Mouse (Mus musculus) intestine, embryonic 16.5 days (tissue): Measurements from ENCODE around the gene Ptgr1. TPM values are rescaled to one million over a fixed set of nuclear protein-coding genes. Genes with fewer than 3 reads are reported as not detected.

ENCODE experiments used
- ATAC-seq: fragments of 200-750 bp; cut with Nextera tagmentation; 2 replicates; pipeline ENCODE4 v1.8.0; 2017; ENCODE audit warnings: moderate TSS enrichment, moderate library complexity
- H3K27ac ChIP-seq: fragments of 300-500 bp; sonication (generic); 2 replicates; pipeline ENCODE4 v1.5.1; 2014; ENCODE audit warnings: mild to moderate bottlenecking, low read length
- H3K27me3 ChIP-seq: fragments of 300-500 bp; sonication (generic); replicated peaks from 2 replicates; pipeline ENCODE4 v1.6.1; 2014; ENCODE audit warnings: low read length, control low read depth, mixed read lengths; ENCODE audit not compliant: control insufficient read depth, insufficient read depth
- H3K36me3 ChIP-seq: fragments of 300-500 bp; sonication (generic); 2 replicates; pipeline ENCODE4 v1.6.1; 2014; ENCODE audit warnings: low read length, control low read depth; ENCODE audit not compliant: control insufficient read depth, insufficient read depth
- H3K4me1 ChIP-seq: fragments of 300-500 bp; sonication (generic); 2 replicates; pipeline ENCODE4 v1.6.1; 2014; ENCODE audit warnings: low read length, control low read depth, mixed read lengths; ENCODE audit not compliant: control insufficient read depth, insufficient read depth
- H3K4me2 ChIP-seq: fragments of 300-500 bp; sonication (generic); 2 replicates; pipeline ENCODE4 v1.6.1; 2014; ENCODE audit warnings: low read depth, low read length, control low read depth
- H3K4me3 ChIP-seq: fragments of 300-500 bp; sonication (generic); 2 replicates; pipeline ENCODE4 v1.5.1; 2014; ENCODE audit warnings: mild to moderate bottlenecking, low read length
- H3K9ac ChIP-seq: fragments of 300-500 bp; sonication (generic); 2 replicates; pipeline ENCODE4 v1.6.1; 2014; ENCODE audit warnings: low read depth, low read length
- H3K9me3 ChIP-seq: fragments of 300-500 bp; sonication (generic); 2 replicates; pipeline ENCODE4 v1.6.1; 2016; ENCODE audit warnings: low read length, control low read depth; ENCODE audit not compliant: control insufficient read depth
- WGBS: fragments of 180-500 bp; shearing (Covaris S2); extraction: QIAGEN DNeasy Blood & Tissue Kit; methylation state at CpG from one replicate; pipeline ENCODE4 v1.1.7; 2014; 5-methylcytosine and 5-hydroxymethylcytosine counted together
- polyA plus RNA-seq: library from polyadenylated mRNA; unstranded; fragments of >200 nt; fragmentation: Nextera tagmentation; extraction: Ambion mirVana; gene quantifications from 2 replicates; pipeline ENCODE4 v1.2.1, GENCODE M21; 2015

Gene Ptgr1
- polyA plus RNA-seq, 1 experiment from 2014 or later, result 45.5 TPM

DNA sequence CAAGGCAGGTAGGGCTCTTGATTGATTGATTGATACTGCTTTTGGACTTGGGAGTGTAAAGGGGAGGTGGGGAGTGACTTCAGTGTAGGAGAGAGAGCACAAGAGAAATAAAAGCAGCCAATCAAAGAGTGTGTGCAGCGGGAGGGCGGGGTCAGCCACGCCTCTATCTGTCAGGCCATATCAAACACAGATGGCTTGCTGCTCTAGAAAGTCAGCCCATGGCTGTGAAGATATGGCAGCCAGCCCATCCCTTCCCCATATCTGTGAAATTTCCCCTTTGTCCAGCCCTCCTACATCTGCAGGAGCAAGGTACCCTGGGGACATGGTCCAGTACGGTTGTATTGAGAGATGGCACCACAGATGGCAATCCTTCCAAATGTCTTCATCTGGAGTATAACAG lies 16.2 kb downstream of the Ptgr1 start:
- Histone ChIP-seq H3K27ac (no peak overlapping the region), H3K36me3 (peaks cover 3% of the 10 kb centered on the region), H3K4me3 (no peak overlapping the region), H3K9ac (no peak overlapping the region), H3K4me1 (no peaks in the 10 kb centered on the region), H3K27me3 (no peaks in the 10 kb centered on the region), H3K9me3 (no peaks in the 10 kb centered on the region), H3K4me2 (no peak overlapping the region)
- no peak for ATAC-seq
- 85% methylated on average over 4 of the region's 4 CpGs for WGBS

DNA sequence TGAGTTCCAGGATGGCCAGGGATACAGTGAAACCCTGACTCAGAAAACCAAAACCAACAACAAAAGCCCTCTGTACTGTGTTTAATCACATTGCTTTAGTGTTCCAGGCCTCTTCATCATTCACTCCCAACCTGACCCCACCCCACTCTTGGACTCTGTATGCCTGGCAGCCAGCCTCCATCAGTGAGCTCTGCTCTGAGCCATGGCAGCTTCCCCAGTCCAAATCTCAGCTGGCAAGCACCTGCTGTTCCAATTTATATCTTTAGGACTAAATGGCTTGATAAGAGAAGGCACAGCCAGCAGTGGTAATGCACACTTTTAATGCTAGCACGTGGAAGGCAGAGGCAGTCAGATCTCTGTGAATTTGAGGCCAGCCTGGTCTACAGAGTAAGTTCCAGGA lies 21.8 kb downstream of the Ptgr1 start:
- H3K4me1 ChIP-seq, result no peaks in the 10 kb centered on the region
- no peak for ATAC-seq
- no peak overlapping the region for H3K9ac ChIP-seq
- H3K4me2 ChIP-seq, result no peak overlapping the region
- H3K9me3 ChIP-seq, result no peaks in the 10 kb centered on the region
- H3K4me3 ChIP-seq, result no peak overlapping the region
- no peaks in the 10 kb centered on the region for H3K36me3 ChIP-seq
- H3K27ac ChIP-seq, result no peak overlapping the region
- no peaks in the 10 kb centered on the region for H3K27me3 ChIP-seq
- WGBS, result 85% methylated on average over 1 of the region's 1 CpGs

GRCm38 (mm10) chr4:58963271-58963670 lies 23.6 kb downstream of the Ptgr1 start:
- no peak for ATAC-seq
- Histone ChIP-seq H3K27ac (no peak overlapping the region), H3K4me1 (no peaks in the 10 kb centered on the region), H3K4me2 (no peak overlapping the region), H3K4me3 (no peak overlapping the region), H3K36me3 (no peaks in the 10 kb centered on the region), H3K9me3 (no peaks in the 10 kb centered on the region), H3K9ac (no peak overlapping the region), H3K27me3 (no peaks in the 10 kb centered on the region)
- 94% methylated on average over 4 of the region's 4 CpGs for WGBS

- no peaks in the 10 kb centered on the region for H3K9me3 ChIP-seq
- H3K27me3 ChIP-seq, result no peaks in the 10 kb centered on the region
- no peak overlapping the region for H3K9ac ChIP-seq
- no peak overlapping the region for H3K4me3 ChIP-seq
- ATAC-seq, result no peak
- WGBS, result 92% methylated on average over 15 of the region's 15 CpGs
- 0 out of 2 replicates have a peak, but pooled peaks cover 3% of the 10 kb centered on the region for H3K36me3 ChIP-seq
- no peak overlapping the region for H3K4me2 ChIP-seq
- H3K4me1 ChIP-seq, result no peaks in the 10 kb centered on the region
- no peak overlapping the region for H3K27ac ChIP-seq
Measured at GRCm38 (mm10) chr4:58961719-58962118, 25.2 kb downstream of the Ptgr1 start.

GRCm38 (mm10) chr4:58952630-58953029 lies 34.3 kb downstream of the Ptgr1 start:
- H3K4me1 ChIP-seq, result no peaks in the 10 kb centered on the region
- no peaks in the 10 kb centered on the region for H3K9me3 ChIP-seq
- no peaks in the 10 kb centered on the region for H3K27me3 ChIP-seq
- 87% methylated on average over 11 of the region's 11 CpGs for WGBS
- no peak overlapping the region for H3K27ac ChIP-seq
- H3K36me3 ChIP-seq, result 0 out of 2 replicates have a peak, but pooled peaks cover 3% of the 10 kb centered on the region
- H3K9ac ChIP-seq, result no peak overlapping the region
- no peak for ATAC-seq
- H3K4me2 ChIP-seq, result no peak overlapping the region
- no peak overlapping the region for H3K4me3 ChIP-seq

- H3K4me1 ChIP-seq, result no peaks in the 10 kb centered on the region; the same call in 1 of the 2 replicates
- H3K4me2 ChIP-seq, result no peak overlapping the region
- 79% methylated on average over 4 of the region's 4 CpGs for WGBS
- H3K27ac ChIP-seq, result no peak overlapping the region
- H3K4me3 ChIP-seq, result no peak overlapping the region
- peaks cover 4% of the 10 kb centered on the region; the same call in 1 of the 2 replicates for H3K27me3 ChIP-seq
- no peaks in the 10 kb centered on the region for H3K36me3 ChIP-seq
- no peaks in the 10 kb centered on the region for H3K9me3 ChIP-seq
- ATAC-seq, result no peak
- no peak overlapping the region for H3K9ac ChIP-seq
Measured at GRCm38 (mm10) chr4:58948391-58948790, 38.5 kb downstream of the Ptgr1 start.

- H3K4me3 ChIP-seq, result no peak overlapping the region
- no peak overlapping the region; the same call in 1 of the 2 replicates for H3K4me2 ChIP-seq
- peaks cover 4% of the 10 kb centered on the region; the same call in 1 of the 2 replicates for H3K27me3 ChIP-seq
- no peaks in the 10 kb centered on the region for H3K36me3 ChIP-seq
- no peaks in the 10 kb centered on the region for H3K9me3 ChIP-seq
- WGBS, result 70% methylated on average over 5 of the region's 5 CpGs
- no peak overlapping the region for H3K9ac ChIP-seq
- ATAC-seq, result no peak
- no peak overlapping the region for H3K27ac ChIP-seq
- H3K4me1 ChIP-seq, result peaks cover 3% of the 10 kb centered on the region; the same call in 1 of the 2 replicates
Measured at GRCm38 (mm10) chr4:58944695-58945094, 42.2 kb downstream of the Ptgr1 start.

- Histone ChIP-seq H3K9ac (peak overlapping the region; percentile 78), H3K27ac (no peak overlapping the region), H3K4me1 (peaks cover 3% of the 10 kb centered on the region; the same call in 1 of the 2 replicates), H3K36me3 (no peaks in the 10 kb centered on the region), H3K27me3 (peaks cover 4% of the 10 kb centered on the region; the same call in 1 of the 2 replicates), H3K4me3 (peak overlapping the region; percentile 82), H3K4me2 (peak overlapping the region; percentile 91), H3K9me3 (no peaks in the 10 kb centered on the region)
- 13% methylated on average over 6 of the region's 6 CpGs for WGBS
- no peak for ATAC-seq
Measured at GRCm38 (mm10) chr4:58944206-58944553, 42.7 kb downstream of the Ptgr1 start.

- H3K27ac ChIP-seq, result no peak within 1 kb of the TSS
- peak within 1 kb of the TSS; percentile 78 for H3K9ac ChIP-seq
- peaks cover 3% of the 10 kb centered on the region; the same call in 1 of the 2 replicates for H3K4me1 ChIP-seq
- WGBS, result 1% methylated on average over 50 of the region's 50 CpGs
- no peaks in the 10 kb centered on the region for H3K36me3 ChIP-seq
- H3K9me3 ChIP-seq, result no peaks in the 10 kb centered on the region
- ATAC-seq, result peak; percentile 91
- H3K27me3 ChIP-seq, result peaks cover 4% of the 10 kb centered on the region; the same call in 1 of the 2 replicates
- peak within 1 kb of the TSS; percentile 91 for H3K4me2 ChIP-seq
- H3K4me3 ChIP-seq, result peak within 1 kb of the TSS; percentile 82
Measured at GRCm38 (mm10) chr4:58943420-58944205, 43.3 kb downstream of the Ptgr1 start, which contains the start of gene Zkscan16. Zkscan16 (plus strand) TSS chr4:58943628.
